Mouse (Mus musculus) stomach, embryonic 14.5 days (tissue): ENCODE measurements around the gene Armc12. TPM values are rescaled to one million over a fixed set of nuclear protein-coding genes. Genes with fewer than 3 reads are reported as not detected.
A peak's percentile ranks its signal among the peaks of the same experiment; 100 is the strongest.

Experiments
- ATAC-seq: fragments of 200-750 bp; cut with Nextera tagmentation; 2 replicates; pipeline ENCODE4 v1.8.0; 2017; ENCODE audit warnings: low read depth, moderate TSS enrichment; ENCODE audit not compliant: insufficient number of reproducible peaks, insufficient read depth, low FRiP score
- H3K27ac ChIP-seq: fragments of 300-500 bp; sonication (generic); 2 replicates; pipeline ENCODE4 v1.5.1; 2014; ENCODE audit warnings: mild to moderate bottlenecking, low read length, moderate library complexity, mixed read lengths
- H3K27me3 ChIP-seq: fragments of 300-500 bp; sonication (generic); 2 replicates; pipeline ENCODE4 v1.6.1; 2014; ENCODE audit warnings: low read length, control low read depth, mixed read lengths; ENCODE audit not compliant: control insufficient read depth, insufficient read depth
- H3K36me3 ChIP-seq: fragments of 300-500 bp; sonication (generic); 2 replicates; pipeline ENCODE4 v1.6.1; 2014; ENCODE audit warnings: mild to moderate bottlenecking, control low read depth, low read length, moderate library complexity, mixed read lengths; ENCODE audit not compliant: control insufficient read depth, insufficient read depth
- H3K4me1 ChIP-seq: fragments of 300-500 bp; sonication (generic); 2 replicates; pipeline ENCODE4 v1.6.1; 2014; ENCODE audit warnings: low read length, control low read depth, mixed read lengths; ENCODE audit not compliant: control insufficient read depth, insufficient read depth
- H3K4me2 ChIP-seq: fragments of 300-500 bp; sonication (generic); replicated peaks from 2 replicates; pipeline ENCODE4 v1.6.1; 2014; ENCODE audit warnings: low read depth, low read length, control low read depth
- H3K4me3 ChIP-seq: fragments of 300-500 bp; sonication (generic); 2 replicates; pipeline ENCODE4 v1.5.1; 2014; ENCODE audit warnings: low read depth, low read length, control low read depth
- H3K9ac ChIP-seq: fragments of 300-500 bp; sonication (generic); replicated peaks from 2 replicates; pipeline ENCODE4 v1.6.1; 2014; ENCODE audit warnings: low read depth, mild to moderate bottlenecking, control low read depth, low read length, moderate library complexity, mixed read lengths
- H3K9me3 ChIP-seq: fragments of 300-500 bp; sonication (generic); 2 replicates; pipeline ENCODE4 v1.6.1; 2016; ENCODE audit warnings: low read depth, low read length, control low read depth; ENCODE audit not compliant: control insufficient read depth
- WGBS: fragments of 180-500 bp; shearing (Covaris S2); extraction: QIAGEN DNeasy Blood & Tissue Kit; methylation state at CpG from one replicate; pipeline ENCODE4 v1.1.7; 2014; 5-methylcytosine and 5-hydroxymethylcytosine counted together
- polyA plus RNA-seq: library from polyadenylated mRNA; unstranded; fragments of >200 nt; fragmentation: Nextera tagmentation; extraction: Ambion mirVana; gene quantifications from 2 replicates; pipeline ENCODE4 v1.2.1, GENCODE M21; 2014

The Armc12 gene
- polyA plus RNA-seq, 1 experiment from 2014 or later = not detected

- Histone ChIP-seq H3K27me3 (no peaks in the 10 kb centered on the region), H3K4me2 (no peak overlapping the region), H3K4me1 (peaks cover 20% of the 10 kb centered on the region; the same call in 1 of the 2 replicates), H3K4me3 (no peak overlapping the region), H3K36me3 (no peaks in the 10 kb centered on the region), H3K9ac (no peak overlapping the region), H3K27ac (no peak overlapping the region), H3K9me3 (no peaks in the 10 kb centered on the region)
- 53% methylated on average over 10 of the region's 10 CpGs for WGBS
- ATAC-seq = no peak; the same call in 1 of the 2 replicates
These were observed 14.9 kb upstream of the Armc12 start for GRCm38 (mm10) chr17:28515431-28516341.

DNA sequence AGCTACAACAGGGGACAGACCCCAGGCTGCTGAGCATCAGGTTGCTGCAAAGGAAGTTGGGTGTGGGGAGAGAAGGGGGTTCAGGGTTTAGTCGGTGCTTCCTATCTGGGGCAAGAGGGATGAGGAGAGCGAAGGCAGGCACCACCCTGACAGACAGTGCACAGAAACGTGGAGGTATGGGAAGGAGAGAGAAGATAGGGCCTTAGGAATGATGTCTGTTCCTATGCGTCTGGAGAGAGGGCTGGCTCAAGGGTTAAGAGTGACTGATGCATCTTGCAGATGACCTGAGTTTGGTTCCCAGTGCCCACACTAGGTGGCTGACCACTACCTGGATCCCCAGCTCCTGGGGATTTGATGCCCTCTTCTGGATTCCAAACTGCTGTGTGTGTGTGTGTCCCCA lies 13.7 kb upstream of the Armc12 start:
- H3K27ac ChIP-seq = no peak overlapping the region

GRCm38 (mm10) chr17:28517441-28517955 lies 13.1 kb upstream of the Armc12 start, which contains the start of gene Fkbp5:
Gene Fkbp5, minus strand, starts transcription at chr17:28517527.
- Histone ChIP-seq H3K9me3 (no peaks in the 10 kb centered on the region), H3K9ac (peak within 1 kb of the TSS; percentile 46), H3K27me3 (no peaks in the 10 kb centered on the region), H3K36me3 (no peaks in the 10 kb centered on the region), H3K4me2 (peak within 1 kb of the TSS; percentile 88), H3K27ac (peak within 1 kb of the TSS; percentile 80), H3K4me3 (peak within 1 kb of the TSS; percentile 36), H3K4me1 (peaks cover 19% of the 10 kb centered on the region; the same call in 1 of the 2 replicates)
- WGBS = 3% methylated on average over 16 of the region's 16 CpGs
- peak; percentile 54; the same call in 1 of the 2 replicates for ATAC-seq

More for the DNA sequence above, 13.7 kb upstream of the Armc12 start:
- no peak for ATAC-seq
- H3K9me3 ChIP-seq = no peaks in the 10 kb centered on the region
- peak overlapping the region; percentile 88; the same call in 1 of the 2 replicates for H3K4me2 ChIP-seq
- H3K36me3 ChIP-seq = no peaks in the 10 kb centered on the region
- H3K27me3 ChIP-seq = no peaks in the 10 kb centered on the region
- no peak overlapping the region for H3K4me3 ChIP-seq
- peaks cover 16% of the 10 kb centered on the region; the same call in 1 of the 2 replicates for H3K4me1 ChIP-seq
- no peak overlapping the region for H3K9ac ChIP-seq
- 70% methylated on average over 4 of the region's 4 CpGs for WGBS

GRCm38 (mm10) chr17:28517956-28518614 lies 12.5 kb upstream of the Armc12 start:
- peak overlapping the region; percentile 46 for H3K9ac ChIP-seq
- peak overlapping the region; percentile 36 for H3K4me3 ChIP-seq
- no peaks in the 10 kb centered on the region for H3K36me3 ChIP-seq
- H3K9me3 ChIP-seq = no peaks in the 10 kb centered on the region
- H3K27ac ChIP-seq = peak overlapping the region; percentile 80
- peak; percentile 51 for ATAC-seq
- under 1% methylated on average over 45 of the region's 46 CpGs for WGBS
- H3K4me1 ChIP-seq = peaks cover 18% of the 10 kb centered on the region; the same call in 1 of the 2 replicates
- H3K4me2 ChIP-seq = peak overlapping the region; percentile 88
- H3K27me3 ChIP-seq = no peaks in the 10 kb centered on the region

DNA sequence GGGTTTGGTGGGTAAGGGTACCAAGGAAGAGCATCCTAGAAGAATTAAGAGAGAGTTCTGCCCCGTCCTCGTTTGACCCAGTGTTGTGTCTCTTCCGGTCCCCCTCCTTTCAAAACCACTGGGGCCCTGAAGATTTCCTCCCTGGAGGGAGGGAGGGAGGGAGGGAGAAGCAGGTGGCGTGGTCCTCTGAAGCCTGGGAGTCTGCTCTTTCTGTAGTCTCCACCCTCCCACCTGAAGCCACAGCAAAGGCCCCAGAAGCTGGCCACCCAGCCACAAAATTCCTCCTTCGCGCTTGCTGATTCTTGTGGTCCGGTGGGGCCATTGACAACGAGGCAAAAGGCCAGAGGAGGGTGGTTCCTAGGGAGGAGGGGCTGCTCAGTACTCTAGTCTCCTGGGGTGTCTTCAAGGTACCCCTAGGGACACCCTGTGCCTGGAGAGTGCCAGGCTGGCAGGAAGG lies 12.0 kb upstream of the Armc12 start:
- 0 out of 2 replicates have a peak overlapping the region, but pooled peaks have one; percentile 80 for H3K27ac ChIP-seq
- peak overlapping the region; percentile 36 for H3K4me3 ChIP-seq
- peaks cover 18% of the 10 kb centered on the region; the same call in 1 of the 2 replicates for H3K4me1 ChIP-seq
- H3K36me3 ChIP-seq = no peaks in the 10 kb centered on the region
- H3K4me2 ChIP-seq = peak overlapping the region; percentile 88
- ATAC-seq = no peak
- 16% methylated on average over 8 of the region's 8 CpGs for WGBS
- no peak overlapping the region for H3K9ac ChIP-seq
- no peaks in the 10 kb centered on the region for H3K27me3 ChIP-seq
- no peaks in the 10 kb centered on the region for H3K9me3 ChIP-seq

DNA sequence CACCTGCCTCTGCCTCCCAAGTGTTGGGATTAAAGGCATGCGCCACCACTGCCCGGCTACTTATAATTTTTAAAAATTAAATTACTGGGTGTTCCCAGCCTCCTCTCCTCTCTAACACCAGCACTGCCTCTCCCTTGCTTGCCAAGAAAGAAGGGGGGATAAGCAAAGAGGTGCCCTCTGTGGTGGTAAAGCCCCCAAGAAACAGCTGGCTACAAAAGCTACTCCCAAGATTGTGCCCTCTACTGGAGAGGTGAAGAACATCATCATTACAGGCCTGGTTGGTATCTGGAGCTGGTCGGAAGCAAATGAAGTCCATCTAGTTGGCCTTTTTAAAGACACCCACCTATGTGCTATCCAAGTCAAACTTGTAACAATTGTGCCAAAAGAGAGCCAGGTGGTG lies 10.8 kb upstream of the Armc12 start:
- 91% methylated on average over 3 of the region's 3 CpGs for WGBS
- H3K4me2 ChIP-seq = no peak overlapping the region
- H3K4me1 ChIP-seq = peaks cover 18% of the 10 kb centered on the region; the same call in 1 of the 2 replicates
- H3K36me3 ChIP-seq = no peaks in the 10 kb centered on the region
- H3K27me3 ChIP-seq = no peaks in the 10 kb centered on the region
- H3K27ac ChIP-seq = no peak overlapping the region
- no peaks in the 10 kb centered on the region for H3K9me3 ChIP-seq
- no peak overlapping the region for H3K9ac ChIP-seq
- ATAC-seq = no peak
- H3K4me3 ChIP-seq = no peak overlapping the region

- 72% methylated on average over 4 of the region's 4 CpGs for WGBS
- H3K4me2 ChIP-seq = no peak overlapping the region
- H3K36me3 ChIP-seq = no peaks in the 10 kb centered on the region
- H3K4me3 ChIP-seq = no peak overlapping the region
- H3K27ac ChIP-seq = no peak overlapping the region
- no peaks in the 10 kb centered on the region for H3K9me3 ChIP-seq
- peaks cover 18% of the 10 kb centered on the region; the same call in 1 of the 2 replicates for H3K4me1 ChIP-seq
- no peaks in the 10 kb centered on the region for H3K27me3 ChIP-seq
- H3K9ac ChIP-seq = no peak overlapping the region
- no peak for ATAC-seq
These were observed 10.0 kb upstream of the Armc12 start for GRCm38 (mm10) chr17:28520561-28520960.
